Mouse (Mus musculus) brain, embryonic 14.5 days (tissue): ENCODE measurements around the gene Sox6.

ENCODE experiments used
- CTCF ChIP-seq: fragments of 200-500 bp; IDR thresholded peaks from 2 replicates; pipeline ENCODE4 v1.5.1; 2012; ENCODE audit warnings: inconsistent platforms, mild to moderate bottlenecking, moderate library complexity, borderline replicate concordance; ENCODE audit not compliant: insufficient read depth, insufficient read length; ENCODE audit errors: extremely low read depth
- POLR2A ChIP-seq: fragments of 200-500 bp; IDR thresholded peaks from 2 replicates; pipeline ENCODE4 v1.6.1; 2012; ENCODE audit warnings: mild to moderate bottlenecking, inconsistent platforms, borderline replicate concordance; ENCODE audit not compliant: poor library complexity, insufficient read depth, insufficient read length, severe bottlenecking; ENCODE audit errors: extremely low read depth

GRCm38 (mm10) chr7:115646696-115647095, 391.9 kb downstream of the Sox6 start:
- TF ChIP-seq CTCF = no peak
- no peak for TF ChIP-seq POLR2A
